In genomic region chr4:117190660-117191059, GRCm38 (mm10) we compare ENCODE assay signal across 10 mouse cellular contexts. TPM values are rescaled to one million over a fixed set of nuclear protein-coding genes. Genes with fewer than 3 reads are reported as not detected.
DNase-seq lines count a peak whose midpoint lies in the region; ATAC-seq and TF ChIP-seq lines count a peak whose summit lies in the region.
"Had no signal": no experiment of that assay in that cellular context is flagged by ENCODE, and none has a peak within 500 bp of the region (broad histone marks: within the 10 kb centered on the region; RNA-seq: fewer than 3 reads in every experiment).

No protein-coding gene starts in this region.

- 71% methylated on average over 7 of the region's 7 CpGs for WGBS in liver, adult 2 months
- 57% methylated on average over 7 of the region's 7 CpGs for WGBS in intestine, embryonic 16.5 days
- 73% methylated on average over 7 of the region's 7 CpGs for WGBS in neural tube, embryonic 15.5 days

- TF ChIP-seq POLR2A in liver, adult 2 months (IDR thresholded peaks at IDR 0.05; ENCODE audit: extremely low read depth, insufficient read depth, low read length): no peak

- H3K79me2 ChIP-seq in liver, adult 2 months (ENCODE audit: control insufficient read depth, insufficient read depth, low read length): no peaks in the 10 kb centered on the region

- no peaks in the 10 kb centered on the region for H3K27me3 ChIP-seq in erythroblast, embryonic 14.5 days (ENCODE audit: control insufficient read depth)
- H3K27me3 ChIP-seq in liver, adult 2 months (ENCODE audit: control insufficient read depth, insufficient read depth, low read length): no peaks in the 10 kb centered on the region
- H3K27me3 ChIP-seq in intestine, embryonic 16.5 days (replicated peaks; ENCODE audit: control insufficient read depth, insufficient read depth, low read length): no peaks in the 10 kb centered on the region
- no peaks in the 10 kb centered on the region; the same call in 1 of the 2 replicates for H3K27me3 ChIP-seq in neural tube, embryonic 15.5 days (replicated peaks)

- peak; percentile 30 for DNase-seq in liver, adult 2 months (ENCODE audit: extremely low read depth, low read depth, low spot score)
- no peak for DNase-seq in liver
- DNase-seq in adrenal gland, adult 8-10 months: no peak
- DNase-seq in left cerebral cortex, adult 11 months (ENCODE audit: low spot score): no peak
- DNase-seq: adrenal gland, postnatal 25 days; lung, adult 2 months had no signal

- H3K9ac ChIP-seq in liver, adult 2 months (ENCODE audit: low read depth, low read length): no peak overlapping the region
- H3K9ac ChIP-seq in intestine, embryonic 16.5 days (ENCODE audit: low read depth, low read length): peak overlapping the region; percentile 40; the same call in 1 of the 2 replicates
- H3K9ac ChIP-seq in neural tube, embryonic 15.5 days (replicated peaks): no peak overlapping the region

- peak overlapping the region; percentile 63 for H3K4me3 ChIP-seq in erythroblast, embryonic 14.5 days (replicated peaks)
- no peak overlapping the region for H3K4me3 ChIP-seq in liver, adult 2 months (ENCODE audit: insufficient read depth, low read depth, low read length)
- no peak overlapping the region for H3K4me3 ChIP-seq in intestine, embryonic 16.5 days (ENCODE audit: low read length)
- H3K4me3 ChIP-seq in neural tube, embryonic 15.5 days (replicated peaks): no peak overlapping the region

- ATAC-seq in erythroblast, adult 5-6 weeks (replicated peaks; ENCODE audit: low FRiP score, poor library complexity, severe bottlenecking): no peak
- ATAC-seq in intestine, embryonic 16.5 days: no peak
- ATAC-seq in neural tube, embryonic 15.5 days (ENCODE audit: low FRiP score): no peak

- TF ChIP-seq CTCF in liver, adult 2 months (IDR thresholded peaks at IDR 0.05; ENCODE audit: low read depth, low read length): no peak

- H3K27ac ChIP-seq in liver, adult 2 months (replicated peaks; ENCODE audit: insufficient read depth, low read depth, low read length): no peak overlapping the region; the same call in 1 of the 2 replicates
- peak overlapping the region; percentile 82; the same call in 1 of the 2 replicates for H3K27ac ChIP-seq in intestine, embryonic 16.5 days (ENCODE audit: low read length)
- H3K27ac ChIP-seq in neural tube, embryonic 15.5 days (replicated peaks): peak overlapping the region; percentile 84

- no peaks in the 10 kb centered on the region for H3K36me3 ChIP-seq in erythroblast, embryonic 14.5 days (ENCODE audit: control insufficient read depth)
- no peaks in the 10 kb centered on the region for H3K36me3 ChIP-seq in liver, adult 2 months (ENCODE audit: control insufficient read depth, insufficient read depth, low read length)
- no peaks in the 10 kb centered on the region for H3K36me3 ChIP-seq in intestine, embryonic 16.5 days (ENCODE audit: control insufficient read depth, insufficient read depth, low read length)
- H3K36me3 ChIP-seq in neural tube, embryonic 15.5 days: no peaks in the 10 kb centered on the region

- peaks cover 4% of the 10 kb centered on the region; the same call in 1 of the 2 replicates for H3K9me3 ChIP-seq in erythroblast, embryonic 14.5 days (ENCODE audit: control insufficient read depth, low read length)
- no peaks in the 10 kb centered on the region for H3K9me3 ChIP-seq in intestine, embryonic 16.5 days (ENCODE audit: control insufficient read depth, low read length)
- no peaks in the 10 kb centered on the region for H3K9me3 ChIP-seq in neural tube, embryonic 15.5 days (replicated peaks)

- peaks cover 26% of the 10 kb centered on the region for H3K4me1 ChIP-seq in erythroblast, embryonic 14.5 days (ENCODE audit: control insufficient read depth)
- peaks cover 10% of the 10 kb centered on the region for H3K4me1 ChIP-seq in liver, adult 2 months (ENCODE audit: control insufficient read depth, insufficient read depth, low read length)
- peaks cover 2% of the 10 kb centered on the region; the same call in 1 of the 2 replicates for H3K4me1 ChIP-seq in intestine, embryonic 16.5 days (ENCODE audit: control insufficient read depth, insufficient read depth, low read length)
- H3K4me1 ChIP-seq in neural tube, embryonic 15.5 days: peaks cover 11% of the 10 kb centered on the region

- H3K4me2 ChIP-seq in intestine, embryonic 16.5 days (ENCODE audit: low read depth, low read length): no peak overlapping the region
- H3K4me2 ChIP-seq in neural tube, embryonic 15.5 days: no peak overlapping the region

RNA-seq across cellular contexts. Expression of gene Kif2c, which starts 8.2 kb away (rescaled TPM):
- polyA plus RNA-seq in erythroblast, embryonic 14.5 days (2012): 1.6 and 2.0 TPM in 2 replicates
- 11.5 and 16.7 TPM in 2 replicates for total RNA-seq in erythroblast, adult 5-6 weeks (2015; ENCODE audit: low replicate concordance)
- total RNA-seq in erythroblast, adult 5-6 weeks (2017; ENCODE audit: low replicate concordance): 13.2 and 14.5 TPM in 2 replicates
- total RNA-seq in liver, adult 2 months (2014; rRNA removed): 0.18 and 0.67 TPM in 2 replicates
- 0.05 TPM in 1 of 2 replicates, not detected in the other for polyA plus RNA-seq in liver, adult 2 months (2012; rRNA removed)
- polyA plus RNA-seq in intestine, embryonic 16.5 days (2015; fragmentation: Nextera tagmentation; extraction: Ambion mirVana): 35.9 and 41.3 TPM in 2 replicates
- polyA plus RNA-seq in neural tube, embryonic 15.5 days (2015; fragmentation: Nextera tagmentation; extraction: Ambion mirVana): 6.8 and 17.1 TPM in 2 replicates
- total RNA-seq in adrenal gland, adult 8-10 months (2022): 1 to 10 TPM in 1 of 4 experiments, under 1 TPM in 3; 0.87 to 1.1 (median 0.93) TPM

RNA-seq across cellular contexts. Expression of gene Rps8, which starts 34.6 kb away (rescaled TPM):
- 190 and 246 TPM in 2 replicates for polyA plus RNA-seq in erythroblast, embryonic 14.5 days (2012)
- total RNA-seq in erythroblast, adult 5-6 weeks (2015; ENCODE audit: low replicate concordance): 981 and 1,137 TPM in 2 replicates
- 281 and 366 TPM in 2 replicates for total RNA-seq in erythroblast, adult 5-6 weeks (2017; ENCODE audit: low replicate concordance)
- total RNA-seq in liver, adult 2 months (2014; rRNA removed): 449 and 482 TPM in 2 replicates
- polyA plus RNA-seq in liver, adult 2 months (2012; rRNA removed): 311 and 370 TPM in 2 replicates
- 811 and 851 TPM in 2 replicates for polyA plus RNA-seq in intestine, embryonic 16.5 days (2015; fragmentation: Nextera tagmentation; extraction: Ambion mirVana)
- 530 and 610 TPM in 2 replicates for polyA plus RNA-seq in neural tube, embryonic 15.5 days (2015; fragmentation: Nextera tagmentation; extraction: Ambion mirVana)
- 1,000 to 10,000 TPM in 2 of 4 experiments, 100 to 1,000 TPM in 2; 974 to 1,059 (median 1,012) TPM for total RNA-seq in adrenal gland, adult 8-10 months (2022)

RNA-seq across cellular contexts. Expression of gene Plk3, which starts 56.9 kb away (rescaled TPM):
- polyA plus RNA-seq in erythroblast, embryonic 14.5 days (2012): 0.19 and 0.21 TPM in 2 replicates
- total RNA-seq in erythroblast, adult 5-6 weeks (2015; ENCODE audit: low replicate concordance): 0.42 TPM in 1 of 2 replicates, not detected in the other
- 1.7 TPM in 1 of 2 replicates, not detected in the other for total RNA-seq in erythroblast, adult 5-6 weeks (2017; ENCODE audit: low replicate concordance)
- 10.7 and 19.5 TPM in 2 replicates for total RNA-seq in liver, adult 2 months (2014; rRNA removed)
- 21.2 and 31.7 TPM in 2 replicates for polyA plus RNA-seq in liver, adult 2 months (2012; rRNA removed)
- 2.5 and 4.1 TPM in 2 replicates for polyA plus RNA-seq in intestine, embryonic 16.5 days (2015; fragmentation: Nextera tagmentation; extraction: Ambion mirVana)
- polyA plus RNA-seq in neural tube, embryonic 15.5 days (2015; fragmentation: Nextera tagmentation; extraction: Ambion mirVana): 19.5 and 22.5 TPM in 2 replicates
- total RNA-seq in adrenal gland, adult 8-10 months (2022): 10 to 100 TPM in 1 of 4 experiments, 1 to 10 TPM in 3; 4.5 to 18.0 (median 5.8) TPM
